Mouse (Mus musculus): ENCODE data around the gene Gm10800. TPM values are rescaled to one million over a fixed set of nuclear protein-coding genes. Genes with fewer than 3 reads are reported as not detected.
"Not testable (repeated sequence)": the region's sequence is repeated elsewhere in the genome, so short reads cannot be mapped to it uniquely, and the experiment has no call there.

Gm10800 gene
- total RNA-seq (2021) = under 1 TPM in 1 of 2 experiments, not detected in 1; 0.74 TPM

GRCm38 (mm10) chr2:98667201-98667600, at the start of gene Gm10800:
TSS of gene Gm10800 (minus strand) at chr2:98667301.
- not testable (repeated sequence) for DNase-seq

DNA sequence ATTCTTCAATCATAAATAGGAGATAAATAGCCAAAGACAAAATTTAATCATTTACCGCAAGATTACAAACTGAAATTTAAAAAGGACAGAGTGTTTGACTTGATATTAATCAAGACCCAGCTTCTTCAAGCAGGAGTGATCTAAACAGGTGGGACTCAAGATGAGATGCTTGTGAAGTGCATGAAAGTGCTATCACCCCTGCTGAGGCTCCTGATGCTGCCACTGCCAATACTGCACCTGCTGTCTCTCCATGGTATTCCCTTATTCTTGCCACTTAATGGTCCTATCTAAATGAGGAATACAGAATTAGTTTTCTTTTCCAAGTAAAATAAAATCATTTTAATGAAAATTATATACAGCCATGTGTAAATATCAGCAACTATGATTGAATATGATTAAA, 30.4 kb upstream of the Gm10800 start:
- no peak for DNase-seq

DNA sequence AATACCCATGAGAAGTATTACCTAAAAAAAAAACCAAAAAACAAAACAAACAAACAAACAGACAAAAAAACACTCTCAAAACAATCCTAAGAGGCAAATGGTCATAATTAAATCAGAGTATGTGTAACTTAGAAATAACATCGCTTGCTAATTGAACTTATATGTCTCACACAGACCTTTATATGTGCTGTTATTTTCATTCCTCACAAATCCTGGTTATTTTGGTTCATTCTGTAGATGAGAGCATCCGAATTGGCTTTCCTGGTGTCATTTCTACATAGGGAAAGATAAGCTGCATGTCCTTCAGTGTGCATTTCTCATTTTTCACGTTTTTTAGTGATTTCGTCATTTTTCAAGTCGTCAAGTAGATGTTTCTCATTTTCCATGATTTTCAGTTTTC, 5.2 kb downstream of the Gm10800 start, which contains the start of gene Gm10801:
Gene Gm10801, plus strand, starts transcription at position 301 of the 400 bp plus-strand sequence.
- DNase-seq = not testable (repeated sequence)

Other genes starting within 250 kb of the Gm10800 start
- not detected for gene Gm10801, start 5.1 kb downstream of the Gm10800 start, total RNA-seq (2021)